Mouse (Mus musculus) liver, embryonic 14.5 days (tissue): ENCODE results near the gene Fat3.

Source experiments
- CTCF ChIP-seq: IDR thresholded peaks from 2 replicates; pipeline ENCODE4 v1.5.1; 2016; ENCODE audit warnings: antibody characterized with exemption, low read depth, control low read depth
- EP300 ChIP-seq: IDR thresholded peaks from 2 replicates; pipeline ENCODE4 v1.6.1; 2016; ENCODE audit warnings: antibody characterized with exemption, low read depth

DNA sequence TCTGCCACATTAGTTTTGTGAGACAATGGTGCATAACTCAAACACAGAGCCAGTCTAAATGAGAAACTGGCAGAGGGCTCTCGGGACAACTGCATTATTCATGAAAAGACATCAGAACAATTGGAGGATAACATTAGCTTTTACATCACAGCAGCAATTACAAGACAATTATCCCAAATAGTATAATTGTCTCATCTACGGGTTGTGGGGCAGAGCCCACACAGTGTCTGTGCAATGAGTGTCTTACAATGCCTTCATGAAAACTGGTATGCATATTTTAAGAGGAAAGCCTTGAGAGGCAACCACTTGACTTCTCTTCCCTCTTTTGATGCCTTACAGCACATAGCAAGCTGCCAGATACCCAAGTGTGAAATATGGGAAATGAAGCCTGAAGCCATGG lies 603.0 kb downstream of the Fat3 start:
- TF ChIP-seq EP300 = no peak
- no peak for TF ChIP-seq CTCF
